Mouse (Mus musculus): ENCODE data around the gene Krt31.

- TF ChIP-seq POLR2A (IDR thresholded peaks at IDR 0.05; ENCODE audit: extremely low read depth, insufficient read depth, low read length) (no peak), CTCF (IDR thresholded peaks at IDR 0.05; ENCODE audit: extremely low read depth, insufficient read depth, low read length) (peak; percentile 71)
Measured at GRCm38 (mm10) chr11:100004846-100005245, 45.5 kb downstream of the Krt31 start.
